Mouse (Mus musculus): ENCODE results near the gene Pcsk7. TPM values are rescaled to one million over a fixed set of nuclear protein-coding genes. Genes with fewer than 3 reads are reported as not detected.

Pcsk7 gene
- 49.9 TPM for polyA plus RNA-seq (2017; shearing (Covaris generic))

GRCm38 (mm10) chr9:45906355-45907077 lies at the start of gene Pcsk7, which contains the start of gene Rnf214:
Gene Pcsk7 (plus strand): TSS chr9:45906497.
Gene Rnf214 (minus strand): TSS chr9:45906911.

GRCm38 (mm10) chr9:45935628-45936210 lies 29.4 kb downstream of the Pcsk7 start, which contains the start of gene Tagln:
Gene Tagln (minus strand): TSS chr9:45936058.

GRCm38 (mm10) chr9:45955107-45955963 lies 49.0 kb downstream of the Pcsk7 start, which contains the start of gene Sidt2:
Gene Sidt2 (minus strand): TSS chr9:45955258.

Other genes with a start within 250 kb of the Pcsk7 start
- 16.8 TPM for gene Cep164, start 77.8 kb upstream of the Pcsk7 start, polyA plus RNA-seq (2017; shearing (Covaris generic))
- gene Bace1, start 67.9 kb upstream of the Pcsk7 start, polyA plus RNA-seq (2017; shearing (Covaris generic)) = 1.8 TPM
- gene Rnf214, start 414 bp downstream of the Pcsk7 start, polyA plus RNA-seq (2017; shearing (Covaris generic)) = 26.9 TPM
- 1.8 TPM for gene Tagln, start 29.6 kb downstream of the Pcsk7 start, polyA plus RNA-seq (2017; shearing (Covaris generic))
- gene Sidt2, start 48.8 kb downstream of the Pcsk7 start, polyA plus RNA-seq (2017; shearing (Covaris generic)) = 280 TPM
- 76.8 TPM for gene Pafah1b2, start 106.2 kb downstream of the Pcsk7 start, polyA plus RNA-seq (2017; shearing (Covaris generic))
- gene Sik3, start 106.3 kb downstream of the Pcsk7 start, polyA plus RNA-seq (2017; shearing (Covaris generic)) = 86.9 TPM